Mouse (Mus musculus) G1E (cell line): ENCODE measurements around the gene Plrg1.

Source experiments
- CTCF ChIP-seq: IDR thresholded peaks from 2 replicates; pipeline ENCODE4 v1.5.1; 2012; ENCODE audit warnings: low read depth, low read length, inconsistent platforms, mixed read lengths
- GATA1 ChIP-seq: IDR thresholded peaks from 2 replicates; pipeline ENCODE4 v1.6.1; 2012; ENCODE audit warnings: borderline replicate concordance, low read length, inconsistent platforms, mixed read lengths
- POLR2AphosphoS5 ChIP-seq: IDR thresholded peaks from 2 replicates; pipeline ENCODE4 v1.6.1; 2012; ENCODE audit warnings: low read depth, low read length, inconsistent platforms; ENCODE audit not compliant: insufficient replicate concordance
- TAL1 ChIP-seq: conservative IDR thresholded peaks from 2 replicates; pipeline ENCODE4 v1.6.1; 2012; ENCODE audit warnings: low read depth, low read length, inconsistent platforms, mixed read lengths

DNA sequence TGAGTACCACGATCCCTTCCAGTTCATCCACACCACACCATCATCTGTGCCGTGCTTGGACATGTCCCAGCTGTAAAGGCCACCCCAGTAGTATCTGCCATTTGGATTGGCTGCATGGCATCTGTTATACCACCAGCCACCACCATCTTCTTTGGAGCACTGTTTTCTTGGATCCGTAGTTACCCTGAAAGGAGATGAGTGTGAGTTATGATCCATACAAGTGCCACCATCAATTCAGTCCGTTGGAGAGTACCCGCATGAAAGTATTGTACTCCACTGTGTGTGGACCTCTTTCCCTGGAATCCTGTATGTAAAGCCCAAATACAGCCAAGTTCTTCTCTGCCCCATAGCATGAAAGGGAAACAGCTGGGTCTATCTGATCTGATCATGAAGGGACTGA, 12.9 kb upstream of the Plrg1 start:
- no peak for TF ChIP-seq TAL1
- no peak for TF ChIP-seq POLR2AphosphoS5
- no peak for TF ChIP-seq CTCF
- TF ChIP-seq GATA1 = no peak
